Mouse (Mus musculus) ovary, adult 18-20 months (tissue): ENCODE measurements around the gene Prop1.

Experiments
- DNase-seq: peaks from one replicate; pipeline ENCODE4 v3.0.0; 2022; ENCODE audit warnings: low spot score, mixed read lengths

The Prop1 gene

GRCm38 (mm10) chr11:50953665-50954064 lies at the start of gene Prop1:
Gene Prop1 (minus strand): TSS chr11:50953765.
- no peak for DNase-seq

GRCm38 (mm10) chr11:51003296-51003695 lies 49.7 kb upstream of the Prop1 start, which contains the start of gene Olfr51:
Gene Olfr51 (plus strand): TSS chr11:51003596.
- no peak for DNase-seq

- no peak for DNase-seq
These were observed 28.1 kb upstream of the Prop1 start, which contains the start of gene Olfr1377 for GRCm38 (mm10) chr11:50981667-50982066. Gene Olfr1377 (plus strand): TSS chr11:50981967.

GRCm38 (mm10) chr11:50977216-50977615 lies 23.7 kb upstream of the Prop1 start:
- DNase-seq, result no peak

- DNase-seq, result no peak
These were observed 12.7 kb upstream of the Prop1 start, which contains the start of gene Olfr1378 for GRCm38 (mm10) chr11:50966230-50966629. Gene Olfr1378 (plus strand): TSS chr11:50966530.

- no peak for DNase-seq
These were observed 11.3 kb upstream of the Prop1 start for GRCm38 (mm10) chr11:50964886-50965285.

- no peak for DNase-seq
These were observed 1.3 kb downstream of the Prop1 start for GRCm38 (mm10) chr11:50952290-50952689.

- no peak for DNase-seq
These were observed 10.1 kb downstream of the Prop1 start, which contains the start of gene 4933414I15Rik for GRCm38 (mm10) chr11:50943506-50943905. Gene 4933414I15Rik (minus strand): TSS chr11:50943765.

GRCm38 (mm10) chr11:50942386-50942785 lies 11.2 kb downstream of the Prop1 start:
- no peak for DNase-seq

- DNase-seq, result no peak
These were observed 13.8 kb downstream of the Prop1 start for GRCm38 (mm10) chr11:50939621-50940366.

- DNase-seq, result no peak
These were observed 15.1 kb downstream of the Prop1 start for GRCm38 (mm10) chr11:50938435-50938834.

- no peak for DNase-seq
These were observed 21.5 kb downstream of the Prop1 start for GRCm38 (mm10) chr11:50932040-50932439.

GRCm38 (mm10) chr11:50931451-50931866 lies 22.1 kb downstream of the Prop1 start, which contains the start of gene Zfp354b:
Gene Zfp354b (minus strand): TSS chr11:50931633.
- peak; percentile 74 for DNase-seq

- no peak for DNase-seq
These were observed 22.5 kb downstream of the Prop1 start for GRCm38 (mm10) chr11:50931021-50931420.

- no peak for DNase-seq
These were observed 23.0 kb downstream of the Prop1 start for GRCm38 (mm10) chr11:50930469-50931014.

GRCm38 (mm10) chr11:50915671-50916320 lies 37.8 kb downstream of the Prop1 start, which contains the start of gene Zfp2:
Gene Zfp2 (minus strand): TSS chr11:50916165.
- peak; percentile 87 for DNase-seq

- no peak for DNase-seq
These were observed 39.1 kb downstream of the Prop1 start for GRCm38 (mm10) chr11:50914461-50914860.

- no peak for DNase-seq
These were observed 40.3 kb downstream of the Prop1 start for GRCm38 (mm10) chr11:50913301-50913700.

- no peak for DNase-seq
These were observed 45.4 kb downstream of the Prop1 start for GRCm38 (mm10) chr11:50908136-50908535.
